Mouse (Mus musculus): ENCODE measurements at regions not wholly inside any gene's neighbourhood (a gene's known extent, or its start where the extent isn't known, plus 50 kb on each side); places are given as distances from the start of the nearest gene placed in this dataset.

DNA sequence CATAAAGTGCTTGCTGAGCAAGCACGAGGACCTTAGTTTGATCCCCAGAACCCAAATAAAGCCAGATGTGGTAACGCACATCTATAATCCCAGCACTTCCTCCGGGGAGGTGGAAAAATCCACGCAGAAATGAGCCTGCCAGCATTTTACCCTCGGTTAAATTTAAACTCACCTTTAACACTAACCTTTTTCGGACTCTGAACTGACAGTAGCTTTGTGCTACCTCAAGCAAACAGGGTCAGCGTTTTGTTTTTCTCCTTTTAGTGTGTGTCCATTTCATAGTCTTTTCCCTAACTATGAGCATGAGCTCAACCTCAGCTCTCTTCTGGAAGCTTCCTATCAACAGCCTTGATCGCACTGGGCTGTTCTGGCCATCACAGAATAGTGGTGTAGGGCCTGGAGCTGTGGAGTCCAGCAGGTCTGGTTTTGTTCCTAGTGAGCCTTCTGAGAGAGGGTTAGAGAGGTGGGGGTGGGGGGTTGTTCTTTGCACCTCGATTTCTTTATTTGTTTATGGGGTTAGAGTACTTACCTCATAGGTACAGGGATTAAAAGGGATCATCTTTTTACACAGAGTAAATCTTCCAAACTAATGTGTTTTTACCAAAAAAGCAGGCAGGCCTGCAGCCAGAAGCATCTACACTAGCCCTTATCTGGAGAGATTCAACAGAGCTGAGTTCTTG is 63.1 kb upstream of the Dhx40 start:
- no peak overlapping the region for H3K4me3 ChIP-seq (ENCODE audit: low read length)
- 74% methylated on average over 9 of the region's 9 CpGs for WGBS
- H3K36me3 ChIP-seq (ENCODE audit: control insufficient read depth, insufficient read depth): no peaks in the 10 kb centered on the region
- no peak overlapping the region for H3K9ac ChIP-seq (ENCODE audit: low read length)
- H3K27ac ChIP-seq (ENCODE audit: low read length): no peak overlapping the region
- no peak for ATAC-seq (replicated peaks; ENCODE audit: extremely low read depth, insufficient read depth, low FRiP score)
- no peaks in the 10 kb centered on the region for H3K9me3 ChIP-seq (replicated peaks; ENCODE audit: control insufficient read depth, low read length)
- peaks cover 12% of the 10 kb centered on the region for H3K4me1 ChIP-seq (ENCODE audit: control insufficient read depth, insufficient read depth, low read length)
- no peaks in the 10 kb centered on the region for H3K27me3 ChIP-seq (ENCODE audit: control insufficient read depth, insufficient read depth, low read length)
- no peak overlapping the region for H3K4me2 ChIP-seq (ENCODE audit: low read depth, low read length)

DNA sequence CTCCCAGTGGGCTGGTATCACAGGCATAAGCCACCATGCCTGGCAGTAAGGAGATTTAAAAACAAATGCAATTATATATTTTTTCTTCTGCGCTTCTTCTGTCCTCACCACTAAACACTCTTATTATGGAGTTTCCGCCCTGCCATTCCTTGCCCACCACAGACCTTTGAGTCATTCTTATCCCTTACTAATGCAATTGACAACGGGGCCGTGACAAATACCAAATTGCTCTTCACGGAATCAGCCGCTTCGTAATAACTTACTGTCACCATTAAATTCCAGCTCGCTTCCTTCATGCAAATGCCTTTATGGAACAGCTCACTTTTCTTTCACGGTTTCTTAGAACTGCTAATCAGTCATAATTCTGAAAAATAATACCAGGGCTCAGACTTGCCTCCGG is 59.4 kb upstream of the Dhx40 start:
- Histone ChIP-seq H3K36me3 (ENCODE audit: control insufficient read depth, insufficient read depth) (no peaks in the 10 kb centered on the region), H3K4me3 (ENCODE audit: low read length) (no peak overlapping the region), H3K9ac (ENCODE audit: low read length) (no peak overlapping the region), H3K9me3 (replicated peaks; ENCODE audit: control insufficient read depth, low read length) (no peaks in the 10 kb centered on the region), H3K4me2 (ENCODE audit: low read depth, low read length) (no peak overlapping the region), H3K27ac (ENCODE audit: low read length) (no peak overlapping the region), H3K27me3 (ENCODE audit: control insufficient read depth, insufficient read depth, low read length) (no peaks in the 10 kb centered on the region), H3K4me1 (ENCODE audit: control insufficient read depth, insufficient read depth, low read length) (no peaks in the 10 kb centered on the region)
- no peak for ATAC-seq (replicated peaks; ENCODE audit: extremely low read depth, insufficient read depth, low FRiP score)
- 76% methylated on average over 10 of the region's 10 CpGs for WGBS

DNA sequence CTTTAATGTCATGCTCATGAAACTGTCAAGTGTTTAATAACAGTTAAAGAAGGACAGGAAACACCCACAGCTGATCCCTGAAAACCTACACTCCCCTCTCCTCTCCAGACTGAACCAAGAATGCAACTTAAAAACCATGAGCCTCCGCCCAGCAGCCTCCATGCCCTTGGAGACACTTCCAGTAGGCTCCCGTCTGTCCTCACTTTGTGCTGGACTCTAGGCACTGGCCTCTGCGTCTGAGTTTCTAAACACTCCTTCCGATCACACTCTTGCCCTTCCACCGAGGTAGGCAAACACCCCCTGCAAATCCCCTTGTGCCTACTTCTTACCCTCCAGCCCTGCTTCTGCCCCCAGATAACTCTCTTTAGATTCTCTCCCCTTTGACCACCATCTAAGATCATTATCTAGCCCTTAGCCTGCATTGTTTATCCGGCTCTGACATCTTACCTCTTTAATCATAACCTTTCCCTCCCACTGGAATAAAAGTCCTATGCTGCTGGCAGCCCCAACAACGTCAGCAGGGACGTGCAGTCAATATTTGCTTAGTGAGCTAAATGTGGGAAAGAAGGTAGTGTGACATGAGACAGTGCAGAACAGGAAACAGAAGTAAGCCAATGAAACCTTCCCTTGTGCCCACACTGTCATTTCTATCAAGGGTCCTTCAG is 52.5 kb upstream of the Dhx40 start:
- Histone ChIP-seq H3K9ac (ENCODE audit: low read length) (no peak overlapping the region), H3K36me3 (ENCODE audit: control insufficient read depth, insufficient read depth) (no peaks in the 10 kb centered on the region), H3K4me3 (ENCODE audit: low read length) (no peak overlapping the region), H3K4me2 (ENCODE audit: low read depth, low read length) (no peak overlapping the region), H3K9me3 (replicated peaks; ENCODE audit: control insufficient read depth, low read length) (peaks cover 3% of the 10 kb centered on the region; the same call in 1 of the 2 replicates), H3K27ac (ENCODE audit: low read length) (no peak overlapping the region), H3K27me3 (ENCODE audit: control insufficient read depth, insufficient read depth, low read length) (no peaks in the 10 kb centered on the region), H3K4me1 (ENCODE audit: control insufficient read depth, insufficient read depth, low read length) (no peaks in the 10 kb centered on the region)
- WGBS: 56% methylated on average over 8 of the region's 8 CpGs
- ATAC-seq (replicated peaks; ENCODE audit: extremely low read depth, insufficient read depth, low FRiP score): no peak

DNA sequence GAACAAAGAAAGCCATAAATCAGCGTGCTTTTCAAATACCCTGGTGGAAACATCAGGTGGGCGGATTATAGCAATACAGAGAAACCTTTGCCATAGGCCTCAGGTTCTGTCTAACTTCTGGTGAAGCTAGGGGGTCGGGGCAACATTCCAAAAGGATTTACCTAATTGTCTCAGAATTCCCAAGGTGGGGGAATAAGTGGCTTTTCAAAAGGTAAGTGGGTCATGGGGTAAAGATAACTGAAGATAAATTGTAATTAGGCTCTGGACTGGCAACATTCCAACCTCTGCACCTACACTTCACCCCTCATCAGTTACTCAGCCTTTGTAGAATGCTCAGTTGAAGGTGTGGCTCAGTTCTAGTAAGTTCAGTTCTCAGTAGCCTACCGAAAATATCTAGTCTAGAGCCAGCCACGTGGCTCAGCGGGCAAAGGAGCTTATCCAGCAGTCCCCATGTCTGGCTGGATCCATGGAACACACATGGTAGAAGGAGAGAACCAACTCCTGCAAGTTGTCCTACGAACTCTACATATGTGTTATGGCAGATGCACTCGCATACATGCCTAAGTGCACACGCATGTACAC is 51.8 kb upstream of the Dhx40 start:
- no peak overlapping the region for H3K27ac ChIP-seq (ENCODE audit: low read length)
- peaks cover 3% of the 10 kb centered on the region; the same call in 1 of the 2 replicates for H3K9me3 ChIP-seq (replicated peaks; ENCODE audit: control insufficient read depth, low read length)
- H3K27me3 ChIP-seq (ENCODE audit: control insufficient read depth, insufficient read depth, low read length): no peaks in the 10 kb centered on the region
- 82% methylated on average over 9 of the region's 9 CpGs for WGBS
- H3K36me3 ChIP-seq (ENCODE audit: control insufficient read depth, insufficient read depth): no peaks in the 10 kb centered on the region
- no peak overlapping the region for H3K4me2 ChIP-seq (ENCODE audit: low read depth, low read length)
- no peak overlapping the region for H3K4me3 ChIP-seq (ENCODE audit: low read length)
- ATAC-seq (replicated peaks; ENCODE audit: extremely low read depth, insufficient read depth, low FRiP score): no peak
- H3K4me1 ChIP-seq (ENCODE audit: control insufficient read depth, insufficient read depth, low read length): no peaks in the 10 kb centered on the region
- no peak overlapping the region for H3K9ac ChIP-seq (ENCODE audit: low read length)

DNA sequence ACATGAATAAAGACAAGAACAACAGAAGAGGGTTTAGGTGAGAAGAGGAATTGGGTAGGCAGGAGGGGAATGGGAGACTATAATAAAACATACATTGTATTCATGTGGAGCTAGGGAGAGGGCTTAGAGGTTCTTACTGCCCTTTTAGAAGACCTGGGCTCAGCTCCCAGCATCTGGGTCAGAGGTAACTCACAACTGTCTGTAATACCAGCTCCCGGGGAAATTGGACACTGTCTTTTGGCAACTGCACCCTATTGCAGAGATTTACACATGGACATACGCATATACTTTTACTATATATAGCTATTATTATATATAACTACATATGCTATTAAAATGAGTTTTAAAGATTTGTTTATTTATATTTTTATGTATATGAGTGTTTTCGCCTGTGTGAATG is 50.7 kb upstream of the Dhx40 start:
- WGBS: 88% methylated on average over 3 of the region's 3 CpGs
- no peak overlapping the region for H3K4me2 ChIP-seq (ENCODE audit: low read depth, low read length)

More for the DNA sequence above, 50.7 kb upstream of the Dhx40 start:
- peaks cover 3% of the 10 kb centered on the region; the same call in 1 of the 2 replicates for H3K9me3 ChIP-seq (replicated peaks; ENCODE audit: control insufficient read depth, low read length)
- H3K27me3 ChIP-seq (ENCODE audit: control insufficient read depth, insufficient read depth, low read length): no peaks in the 10 kb centered on the region
- H3K9ac ChIP-seq (ENCODE audit: low read length): no peak overlapping the region
- H3K4me1 ChIP-seq (ENCODE audit: control insufficient read depth, insufficient read depth, low read length): no peaks in the 10 kb centered on the region
- no peaks in the 10 kb centered on the region for H3K36me3 ChIP-seq (ENCODE audit: control insufficient read depth, insufficient read depth)
- ATAC-seq (replicated peaks; ENCODE audit: extremely low read depth, insufficient read depth, low FRiP score): no peak
- H3K4me3 ChIP-seq (ENCODE audit: low read length): no peak overlapping the region
- H3K27ac ChIP-seq (ENCODE audit: low read length): no peak overlapping the region

All from heart, embryonic 16.5 days (tissue).